ENCODE assay signal across 8 mouse cellular contexts in the genomic region with DNA sequence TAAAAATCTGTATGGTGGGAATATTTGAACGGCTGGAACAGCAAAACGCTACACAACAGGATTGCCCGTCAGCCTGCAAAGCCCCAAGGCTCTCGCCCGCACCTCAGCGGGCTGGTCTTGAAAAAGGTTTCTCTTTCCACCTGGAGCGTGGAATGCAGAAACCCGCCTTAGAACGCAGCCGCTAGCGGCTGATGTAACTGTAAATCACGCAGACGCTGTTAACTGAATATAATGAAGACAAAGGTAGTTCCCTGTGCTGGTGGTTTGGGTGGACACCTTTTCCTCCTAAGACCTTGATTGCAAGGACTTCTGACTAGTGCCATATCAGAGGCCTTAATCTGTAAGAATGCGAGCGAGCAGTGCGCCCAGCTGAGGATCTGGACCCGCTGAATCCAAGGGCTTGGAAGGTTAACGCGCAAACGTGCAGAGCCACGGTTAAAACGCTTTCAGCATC. TPM values are rescaled to one million over a fixed set of nuclear protein-coding genes. Genes with fewer than 3 reads are reported as not detected.
DNase-seq lines count a peak whose midpoint lies in the region; ATAC-seq and TF ChIP-seq lines count a peak whose summit lies in the region.

No protein-coding gene starts in this region.

- peaks cover 37% of the 10 kb centered on the region for H3K4me1 ChIP-seq in kidney, adult 2 months (ENCODE audit: control insufficient read depth, insufficient read depth, low read length)
- peaks cover 22% of the 10 kb centered on the region for H3K4me1 ChIP-seq in heart, embryonic 16.5 days (ENCODE audit: control insufficient read depth, insufficient read depth, low read length)
- H3K4me1 ChIP-seq in liver, embryonic 16.5 days (ENCODE audit: control insufficient read depth, low read depth, low read length): peaks cover 11% of the 10 kb centered on the region
- peaks cover 4% of the 10 kb centered on the region; the same call in 1 of the 2 replicates for H3K4me1 ChIP-seq in stomach, postnatal 0 days (replicated peaks; ENCODE audit: control insufficient read depth, insufficient read depth)

- TF ChIP-seq CTCF in kidney, adult 2 months (conservative IDR thresholded peaks at IDR 0.05; ENCODE audit: insufficient read depth, insufficient read length, low read depth, low read length): no peak
- TF ChIP-seq CTCF in stomach, postnatal 0 days (IDR thresholded peaks at IDR 0.05; ENCODE audit: low read depth): no peak

- ATAC-seq in heart, embryonic 16.5 days (replicated peaks; ENCODE audit: extremely low read depth, insufficient read depth, low FRiP score): peak; percentile 50; the same call in 1 of the 2 replicates
- ATAC-seq in liver, embryonic 16.5 days (ENCODE audit: low read depth): no peak
- ATAC-seq in stomach, postnatal 0 days (ENCODE audit: low FRiP score, low TSS enrichment): no peak; the same call in 1 of the 2 replicates

- no peaks in the 10 kb centered on the region for H3K36me3 ChIP-seq in kidney, adult 2 months (ENCODE audit: control insufficient read depth, insufficient read depth, low read length)
- no peaks in the 10 kb centered on the region for H3K36me3 ChIP-seq in heart, embryonic 16.5 days (ENCODE audit: control insufficient read depth, insufficient read depth)
- H3K36me3 ChIP-seq in liver, embryonic 16.5 days (ENCODE audit: control insufficient read depth, insufficient read depth): no peaks in the 10 kb centered on the region
- H3K36me3 ChIP-seq in stomach, postnatal 0 days (ENCODE audit: control insufficient read depth, insufficient read depth, low read length): no peaks in the 10 kb centered on the region

- no peaks in the 10 kb centered on the region for H3K9me3 ChIP-seq in heart, embryonic 16.5 days (replicated peaks; ENCODE audit: control insufficient read depth, low read length)
- H3K9me3 ChIP-seq in liver, embryonic 16.5 days (replicated peaks; ENCODE audit: control insufficient read depth, low read length): no peaks in the 10 kb centered on the region
- no peaks in the 10 kb centered on the region for H3K9me3 ChIP-seq in stomach, postnatal 0 days (ENCODE audit: control insufficient read depth, low read length)

- no peaks in the 10 kb centered on the region for H3K27me3 ChIP-seq in kidney, adult 2 months (replicated peaks; ENCODE audit: control insufficient read depth, insufficient read depth, low read length)
- no peaks in the 10 kb centered on the region for H3K27me3 ChIP-seq in heart, embryonic 16.5 days (ENCODE audit: control insufficient read depth, insufficient read depth, low read length)
- peaks cover 12% of the 10 kb centered on the region for H3K27me3 ChIP-seq in liver, embryonic 16.5 days (ENCODE audit: control insufficient read depth, insufficient read depth, low read depth, low read length)
- no peaks in the 10 kb centered on the region for H3K27me3 ChIP-seq in stomach, postnatal 0 days (ENCODE audit: control insufficient read depth, insufficient read depth, low read length)

- no peak for DNase-seq in kidney, adult 2 months
- no peak for DNase-seq in kidney, adult 18-20 months
- peak; percentile 10 for DNase-seq in urinary bladder, postnatal 25 days (ENCODE audit: low spot score)
- no peak for DNase-seq in urinary bladder, adult 2 months (ENCODE audit: low spot score)
- DNase-seq in stomach, postnatal 0 days (ENCODE audit: low spot score): peak; percentile 51
- DNase-seq in layer of hippocampus, adult 11-12 months (ENCODE audit: low spot score): no peak

- TF ChIP-seq EP300 in stomach, postnatal 0 days (optimal IDR thresholded peaks at IDR 0.05): no peak

- peak overlapping the region; percentile 93 for H3K4me3 ChIP-seq in kidney, adult 2 months (ENCODE audit: insufficient read depth, low read depth, low read length)
- H3K4me3 ChIP-seq in heart, embryonic 16.5 days (ENCODE audit: low read length): peak overlapping the region; percentile 93
- peak overlapping the region; percentile 67 for H3K4me3 ChIP-seq in liver, embryonic 16.5 days (ENCODE audit: low read depth, low read length)
- peak overlapping the region; percentile 95 for H3K4me3 ChIP-seq in stomach, postnatal 0 days (ENCODE audit: low read depth, low read length)

- H3K27ac ChIP-seq in kidney, adult 2 months (ENCODE audit: insufficient read depth, low read depth, low read length): peak overlapping the region; percentile 98
- peak overlapping the region; percentile 98 for H3K27ac ChIP-seq in heart, embryonic 16.5 days (ENCODE audit: low read length)
- peak overlapping the region; percentile 1; the same call in 1 of the 2 replicates for H3K27ac ChIP-seq in liver, embryonic 16.5 days (ENCODE audit: low read length)
- peak overlapping the region; percentile 99 for H3K27ac ChIP-seq in stomach, postnatal 0 days (replicated peaks)

- H3K4me2 ChIP-seq in heart, embryonic 16.5 days (ENCODE audit: low read depth, low read length): peak overlapping the region; percentile 85
- H3K4me2 ChIP-seq in liver, embryonic 16.5 days (ENCODE audit: low read depth, low read length): peak overlapping the region; percentile 54
- peak overlapping the region; percentile 97 for H3K4me2 ChIP-seq in stomach, postnatal 0 days (replicated peaks; ENCODE audit: low read depth)

- TF ChIP-seq POLR2A in kidney, adult 2 months (IDR thresholded peaks at IDR 0.05; ENCODE audit: low read depth, low read length): no peak

- H3K9ac ChIP-seq in heart, embryonic 16.5 days (ENCODE audit: low read length): peak overlapping the region; percentile 99
- peak overlapping the region; percentile 71; the same call in 1 of the 2 replicates for H3K9ac ChIP-seq in liver, embryonic 16.5 days (ENCODE audit: low read depth, low read length)
- H3K9ac ChIP-seq in stomach, postnatal 0 days (ENCODE audit: low read length): peak overlapping the region; percentile 99

- under 1% methylated on average over 22 of the region's 22 CpGs for WGBS in kidney, adult 2 months
- under 1% methylated on average over 22 of the region's 22 CpGs for WGBS in heart, embryonic 16.5 days
- under 1% methylated on average over 22 of the region's 22 CpGs for WGBS in liver, embryonic 16.5 days (ENCODE audit: insufficient replicate concordance)
- 0% methylated on average over 22 of the region's 22 CpGs for whole genome bisulfite sequencing in stomach, postnatal 0 days

RNA-seq across cellular contexts. Expression of gene Zbed3, which starts 1.2 kb away (rescaled TPM):
- polyA plus RNA-seq in kidney, adult 2 months (2012; rRNA removed): 44.7 and 46.1 TPM in 2 replicates
- 27.0 and 30.4 TPM in 2 replicates for polyA plus RNA-seq in urinary bladder, adult 2 months (2012; rRNA removed)
- polyA plus RNA-seq in heart, embryonic 16.5 days (2015; fragmentation: Nextera tagmentation; extraction: Ambion mirVana): 50.3 and 53.2 TPM in 2 replicates
- 4.9 and 5.2 TPM in 2 replicates for polyA plus RNA-seq in liver, embryonic 16.5 days (2015; fragmentation: Nextera tagmentation; extraction: Ambion mirVana)
- 24.9 and 25.4 TPM in 2 replicates for polyA plus RNA-seq in stomach, postnatal 0 days (2015; fragmentation: Nextera tagmentation; extraction: Ambion mirVana)

RNA-seq across cellular contexts. Expression of gene Aggf1, which starts 50.5 kb away (rescaled TPM):
- 14.6 and 15.4 TPM in 2 replicates for polyA plus RNA-seq in kidney, adult 2 months (2012; rRNA removed)
- polyA plus RNA-seq in urinary bladder, adult 2 months (2012; rRNA removed): 26.2 and 27.0 TPM in 2 replicates
- 23.1 and 24.0 TPM in 2 replicates for polyA plus RNA-seq in heart, embryonic 16.5 days (2015; fragmentation: Nextera tagmentation; extraction: Ambion mirVana)
- 13.1 and 13.3 TPM in 2 replicates for polyA plus RNA-seq in liver, embryonic 16.5 days (2015; fragmentation: Nextera tagmentation; extraction: Ambion mirVana)
- 17.6 and 18.5 TPM in 2 replicates for polyA plus RNA-seq in stomach, postnatal 0 days (2015; fragmentation: Nextera tagmentation; extraction: Ambion mirVana)

Comparison
In these comparisons a context has a peak if more than half of its experiments do, and no peak if none do; other contexts are left out.
1. DNase-seq: peak in urinary bladder, postnatal 25 days (single experiment) and stomach, postnatal 0 days (single experiment); none in kidney, adult 2 months (single experiment), kidney, adult 18-20 months (single experiment), urinary bladder, adult 2 months (single experiment) and layer of hippocampus, adult 11-12 months (single experiment).
2. H3K27ac ChIP-seq: peak in every context shown above with its lines; median percentile 99 in stomach, postnatal 0 days; 98 in kidney, adult 2 months; 98 in heart, embryonic 16.5 days; 1 in liver, embryonic 16.5 days.
3. Peak in every context shown above with its lines, with median percentiles within 50 percentile points of each other: H3K4me3 ChIP-seq, H3K4me2 ChIP-seq and H3K9ac ChIP-seq.